Mouse (Mus musculus) forebrain, embryonic 15.5 days (tissue): ENCODE measurements at regions not wholly inside any gene's neighbourhood (a gene's known extent, or its start where the extent isn't known, plus 50 kb on each side); places are given as distances from the start of the nearest gene placed in this dataset.

Experiments
- ATAC-seq: fragments of 200-750 bp; cut with Nextera tagmentation; replicated peaks from 2 replicates; pipeline ENCODE4 v1.8.0; 2017; ENCODE audit warnings: mild to moderate bottlenecking, moderate TSS enrichment, moderate library complexity
- H3K27ac ChIP-seq: fragments of 300-500 bp; sonication (generic); replicated peaks from 2 replicates; pipeline ENCODE4 v1.5.1; 2015; ENCODE audit warnings: mild to moderate bottlenecking, inconsistent platforms
- H3K27me3 ChIP-seq: fragments of 300-500 bp; sonication (generic); 2 replicates; pipeline ENCODE4 v1.6.1; 2015; ENCODE audit warnings: inconsistent platforms
- H3K36me3 ChIP-seq: fragments of 300-500 bp; sonication (generic); 2 replicates; pipeline ENCODE4 v1.6.1; 2015; ENCODE audit warnings: mild to moderate bottlenecking, inconsistent platforms
- H3K4me1 ChIP-seq: fragments of 300-500 bp; sonication (generic); 2 replicates; pipeline ENCODE4 v1.6.1; 2015; ENCODE audit warnings: inconsistent platforms
- H3K4me2 ChIP-seq: fragments of 300-500 bp; sonication (generic); replicated peaks from 2 replicates; pipeline ENCODE4 v1.6.1; 2015; ENCODE audit warnings: mild to moderate bottlenecking, inconsistent platforms
- H3K4me3 ChIP-seq: fragments of 300-500 bp; sonication (generic); 2 replicates; pipeline ENCODE4 v1.5.1; 2015; ENCODE audit warnings: mild to moderate bottlenecking, inconsistent platforms
- H3K9ac ChIP-seq: fragments of 300-500 bp; sonication (generic); replicated peaks from 2 replicates; pipeline ENCODE4 v1.6.1; 2015; ENCODE audit warnings: mild to moderate bottlenecking, inconsistent platforms
- H3K9me3 ChIP-seq: fragments of 300-500 bp; sonication (generic); 2 replicates; pipeline ENCODE4 v1.6.1; 2016; ENCODE audit warnings: inconsistent platforms
- WGBS: fragments of 180-500 bp; shearing (Covaris S2); methylation state at CpG from one replicate; pipeline ENCODE4 v1.1.7; 2015; ENCODE audit warnings: mixed read lengths; 5-methylcytosine and 5-hydroxymethylcytosine counted together

GRCm38 (mm10) chr10:14216191-14216992, 250.5 kb downstream of the Hivep2 start:
- Histone ChIP-seq H3K4me1 (peaks cover 2% of the 10 kb centered on the region; the same call in 1 of the 2 replicates), H3K4me2 (no peak overlapping the region), H3K9me3 (0 out of 2 replicates have a peak, but pooled peaks cover 3% of the 10 kb centered on the region), H3K9ac (no peak overlapping the region), H3K4me3 (no peak overlapping the region), H3K27ac (peak overlapping the region; percentile 86), H3K27me3 (no peaks in the 10 kb centered on the region), H3K36me3 (no peaks in the 10 kb centered on the region)
- 72% methylated on average over 10 of the region's 10 CpGs for WGBS
- ATAC-seq: peak; percentile 74

- Histone ChIP-seq H3K9me3 (0 out of 2 replicates have a peak, but pooled peaks cover 3% of the 10 kb centered on the region), H3K9ac (no peak overlapping the region), H3K27me3 (no peaks in the 10 kb centered on the region), H3K4me2 (no peak overlapping the region), H3K36me3 (no peaks in the 10 kb centered on the region), H3K4me3 (no peak overlapping the region), H3K27ac (peak overlapping the region; percentile 86), H3K4me1 (peaks cover 2% of the 10 kb centered on the region; the same call in 1 of the 2 replicates)
- ATAC-seq: no peak
- 76% methylated on average over 4 of the region's 4 CpGs for WGBS
Measured at GRCm38 (mm10) chr10:14215512-14215911, 249.6 kb downstream of the Hivep2 start.

- no peaks in the 10 kb centered on the region for H3K27me3 ChIP-seq
- WGBS: 86% methylated on average over 5 of the region's 5 CpGs
- no peak overlapping the region for H3K9ac ChIP-seq
- H3K36me3 ChIP-seq: no peaks in the 10 kb centered on the region
- H3K4me2 ChIP-seq: no peak overlapping the region
- H3K4me3 ChIP-seq: no peak overlapping the region
- H3K27ac ChIP-seq: no peak overlapping the region
- 0 out of 2 replicates have a peak, but pooled peaks cover 3% of the 10 kb centered on the region for H3K9me3 ChIP-seq
- peaks cover 2% of the 10 kb centered on the region; the same call in 1 of the 2 replicates for H3K4me1 ChIP-seq
- ATAC-seq: no peak
Measured at GRCm38 (mm10) chr10:14213536-14213935, 247.7 kb downstream of the Hivep2 start.

- 65% methylated on average over 6 of the region's 6 CpGs for WGBS
- Histone ChIP-seq H3K36me3 (no peaks in the 10 kb centered on the region), H3K9me3 (no peaks in the 10 kb centered on the region), H3K27ac (no peak overlapping the region), H3K4me3 (no peak overlapping the region), H3K27me3 (no peaks in the 10 kb centered on the region), H3K4me2 (no peak overlapping the region), H3K9ac (no peak overlapping the region), H3K4me1 (peaks cover 16% of the 10 kb centered on the region)
- no peak for ATAC-seq
Measured at GRCm38 (mm10) chr10:14211926-14212325, 246.1 kb downstream of the Hivep2 start.

GRCm38 (mm10) chr10:14211481-14211880, 245.6 kb downstream of the Hivep2 start:
- Histone ChIP-seq H3K9me3 (no peaks in the 10 kb centered on the region), H3K9ac (no peak overlapping the region), H3K4me2 (no peak overlapping the region), H3K4me1 (peaks cover 18% of the 10 kb centered on the region), H3K36me3 (no peaks in the 10 kb centered on the region), H3K4me3 (no peak overlapping the region), H3K27ac (no peak overlapping the region), H3K27me3 (no peaks in the 10 kb centered on the region)
- no peak for ATAC-seq
- WGBS: 82% methylated on average over 6 of the region's 6 CpGs

- peak; percentile 33; the same call in 1 of the 2 replicates for ATAC-seq
- H3K4me2 ChIP-seq: no peak overlapping the region
- H3K4me3 ChIP-seq: no peak overlapping the region
- WGBS: 82% methylated on average over 8 of the region's 8 CpGs
- no peak overlapping the region for H3K9ac ChIP-seq
- no peaks in the 10 kb centered on the region for H3K9me3 ChIP-seq
- peak overlapping the region; percentile 35 for H3K27ac ChIP-seq
- no peaks in the 10 kb centered on the region for H3K36me3 ChIP-seq
- H3K27me3 ChIP-seq: no peaks in the 10 kb centered on the region
- peaks cover 18% of the 10 kb centered on the region for H3K4me1 ChIP-seq
Measured at GRCm38 (mm10) chr10:14210445-14210844, 244.6 kb downstream of the Hivep2 start.

- Histone ChIP-seq H3K4me1 (peaks cover 18% of the 10 kb centered on the region), H3K27ac (peak overlapping the region; percentile 35; the same call in 1 of the 2 replicates), H3K9me3 (no peaks in the 10 kb centered on the region), H3K4me2 (no peak overlapping the region), H3K9ac (no peak overlapping the region), H3K27me3 (no peaks in the 10 kb centered on the region), H3K4me3 (no peak overlapping the region), H3K36me3 (no peaks in the 10 kb centered on the region)
- ATAC-seq: no peak
- WGBS: 88% methylated on average over 6 of the region's 6 CpGs
Measured at GRCm38 (mm10) chr10:14210045-14210444, 244.2 kb downstream of the Hivep2 start.

GRCm38 (mm10) chr10:14208206-14208605, 242.3 kb downstream of the Hivep2 start:
- peak; percentile 26; the same call in 1 of the 2 replicates for ATAC-seq

GRCm38 (mm10) chr10:14207616-14208015, 241.7 kb downstream of the Hivep2 start:
- H3K27me3 ChIP-seq: no peaks in the 10 kb centered on the region
- peak overlapping the region; percentile 77 for H3K27ac ChIP-seq
- ATAC-seq: peak; percentile 65
- peaks cover 18% of the 10 kb centered on the region for H3K4me1 ChIP-seq
- WGBS: 31% methylated on average over 5 of the region's 5 CpGs
- H3K9ac ChIP-seq: no peak overlapping the region
- no peaks in the 10 kb centered on the region for H3K36me3 ChIP-seq
- H3K4me3 ChIP-seq: no peak overlapping the region
- H3K4me2 ChIP-seq: no peak overlapping the region
- no peaks in the 10 kb centered on the region for H3K9me3 ChIP-seq

More at GRCm38 (mm10) chr10:14208206-14208605, 242.3 kb downstream of the Hivep2 start:
- no peak overlapping the region for H3K9ac ChIP-seq
- WGBS: 71% methylated on average over 6 of the region's 6 CpGs
- H3K4me3 ChIP-seq: no peak overlapping the region
- H3K36me3 ChIP-seq: no peaks in the 10 kb centered on the region
- H3K9me3 ChIP-seq: no peaks in the 10 kb centered on the region
- no peaks in the 10 kb centered on the region for H3K27me3 ChIP-seq
- peak overlapping the region; percentile 77 for H3K27ac ChIP-seq
- no peak overlapping the region for H3K4me2 ChIP-seq
- peaks cover 18% of the 10 kb centered on the region for H3K4me1 ChIP-seq

GRCm38 (mm10) chr10:14207051-14207570, 241.2 kb downstream of the Hivep2 start:
- peak overlapping the region; percentile 77 for H3K27ac ChIP-seq
- H3K4me1 ChIP-seq: peaks cover 18% of the 10 kb centered on the region
- no peak; the same call in 1 of the 2 replicates for ATAC-seq
- no peaks in the 10 kb centered on the region for H3K27me3 ChIP-seq
- H3K36me3 ChIP-seq: no peaks in the 10 kb centered on the region
- no peaks in the 10 kb centered on the region for H3K9me3 ChIP-seq
- 68% methylated on average over 5 of the region's 5 CpGs for WGBS
- H3K9ac ChIP-seq: no peak overlapping the region
- H3K4me3 ChIP-seq: no peak overlapping the region
- no peak overlapping the region for H3K4me2 ChIP-seq
